Comparison of ENCODE assay signal across 8 mouse cellular contexts in genomic region chr4:47293771-47294543, GRCm38 (mm10). TPM values are rescaled to one million over a fixed set of nuclear protein-coding genes. Genes with fewer than 3 reads are reported as not detected.
A peak's percentile ranks its signal among the peaks of the same experiment; 100 is the strongest.
DNase-seq lines count a peak whose midpoint lies in the region; TF ChIP-seq lines count a peak whose summit lies in the region.

No protein-coding gene starts in this region.

- H3K9me3 ChIP-seq in megakaryocyte, embryonic 14.5 days: peaks cover 23% of the 10 kb centered on the region

- TF ChIP-seq POLR2A in thymus, adult 2 months (IDR thresholded peaks at IDR 0.05; ENCODE audit: control insufficient read depth, extremely low read depth, insufficient read depth, low read length, poor library complexity): no peak

- peaks cover 20% of the 10 kb centered on the region for H3K36me3 ChIP-seq in megakaryocyte, embryonic 14.5 days (replicated peaks; ENCODE audit: low read length)
- H3K36me3 ChIP-seq in thymus, adult 2 months (ENCODE audit: control insufficient read depth, insufficient read depth, low read length): no peaks in the 10 kb centered on the region

- peaks cover 15% of the 10 kb centered on the region for H3K27me3 ChIP-seq in megakaryocyte, embryonic 14.5 days (replicated peaks)
- H3K27me3 ChIP-seq in thymus, adult 2 months (ENCODE audit: control insufficient read depth, insufficient read depth, low read length): no peaks in the 10 kb centered on the region

- DNase-seq in spleen, postnatal 4 days (ENCODE audit: low spot score in 2 of 2): peak; percentile 41 to 73
- DNase-seq in spleen, postnatal 14 days (ENCODE audit: low spot score in 2 of 2): no peak
- DNase-seq in cerebellum, adult 9-11 months: peak; percentile 85
- DNase-seq in heart, postnatal 14 days: peak; percentile 59 to 68
- DNase-seq in layer of hippocampus, postnatal 36 days: peak; percentile 44 to 50
- DNase-seq in thymus, adult 2 months: no peak
- DNase-seq in neural tube, embryonic 10.5 days (ENCODE audit: extremely low spot score, low spot score): no peak

- no peak for TF ChIP-seq CTCF in thymus, adult 2 months (IDR thresholded peaks at IDR 0.05; ENCODE audit: borderline replicate concordance, control insufficient read depth, extremely low read depth, insufficient read depth, low read length, poor library complexity)

- WGBS in thymus, adult 2 months: 63% methylated on average over 16 of the region's 16 CpGs

- peaks cover 87% of the 10 kb centered on the region for H3K4me1 ChIP-seq in megakaryocyte, embryonic 14.5 days
- peaks cover 52% of the 10 kb centered on the region for H3K4me1 ChIP-seq in thymus, adult 2 months (replicated peaks; ENCODE audit: control insufficient read depth, insufficient read depth, low read length)

- peak overlapping the region; percentile 70 for H3K4me3 ChIP-seq in megakaryocyte, embryonic 14.5 days (replicated peaks)
- H3K4me3 ChIP-seq in thymus, adult 2 months (ENCODE audit: control insufficient read depth, insufficient read depth, low read length): no peak overlapping the region

- intact Hi-C loops in heart, postnatal 14 days (cut with DNase I): no loop called here

- no peak overlapping the region for H3K27ac ChIP-seq in thymus, adult 2 months (ENCODE audit: control insufficient read depth, insufficient read depth, low read length)

RNA-seq across cellular contexts. Expression of gene Tgfbr1, which starts 59.1 kb away (rescaled TPM):
- 10 to 100 TPM; 18.2 to 19.5 TPM for total RNA-seq in heart, postnatal 14 days (2021)
- 10 to 100 TPM; 25.3 to 25.9 TPM for total RNA-seq in layer of hippocampus, postnatal 36 days (2021)
- 0.79 TPM in 1 of 2 replicates, not detected in the other for polyA plus RNA-seq in megakaryocyte, embryonic 14.5 days (2012; ENCODE audit: insufficient read depth, low replicate concordance)
- 13.2 and 17.8 TPM in 2 replicates for polyA plus RNA-seq in thymus, adult 2 months (2012; rRNA removed)

Comparison
In these comparisons a context has a peak if more than half of its experiments do, and no peak if none do; other contexts are left out.
1. DNase-seq: peak in spleen, postnatal 4 days (2 of 2), cerebellum, adult 9-11 months (single experiment), heart, postnatal 14 days (2 of 2) and layer of hippocampus, postnatal 36 days (2 of 2); none in spleen, postnatal 14 days (0 of 2), thymus, adult 2 months (single experiment) and neural tube, embryonic 10.5 days (single experiment).